Mouse (Mus musculus) bone marrow, adult 2 months (tissue): ENCODE measurements around the gene Gabrb1. TPM values are rescaled to one million over a fixed set of nuclear protein-coding genes. Genes with fewer than 3 reads are reported as not detected.
A peak's percentile ranks its signal among the peaks of the same experiment; 100 is the strongest.

Experiments used
- H3K27ac ChIP-seq: fragments of 200-500 bp; 2 replicates; pipeline ENCODE4 v1.5.1; 2012; ENCODE audit warnings: low read depth, mild to moderate bottlenecking, control low read depth, inconsistent platforms, low read length; ENCODE audit not compliant: control insufficient read depth, poor library complexity, insufficient read depth
- H3K4me1 ChIP-seq: fragments of 200-500 bp; 2 replicates; pipeline ENCODE4 v1.6.1; 2011; ENCODE audit warnings: low read length; ENCODE audit not compliant: control insufficient read depth, insufficient read depth
- H3K4me3 ChIP-seq: fragments of 200-500 bp; replicated peaks from 2 replicates; pipeline ENCODE3; 2011; ENCODE audit warnings: mild to moderate bottlenecking, low read depth, low read length, control low read depth; ENCODE audit not compliant: control insufficient read depth
- CTCF ChIP-seq: fragments of 200-500 bp; IDR thresholded peaks from 2 replicates; pipeline ENCODE4 v1.5.1; 2011; ENCODE audit warnings: low read length, control low read depth; ENCODE audit not compliant: control insufficient read depth, insufficient read depth
- POLR2A ChIP-seq: fragments of 200-500 bp; IDR thresholded peaks from 2 replicates; pipeline ENCODE4 v1.6.1; 2011; ENCODE audit warnings: low read depth, mild to moderate bottlenecking, control low read depth, low read length, borderline replicate concordance; ENCODE audit not compliant: control insufficient read depth
- WGBS: fragments of 180-500 bp; shearing (Covaris S2); methylation state at CpG from one replicate; pipeline ENCODE4 v1.1.7; 2018; 5-methylcytosine and 5-hydroxymethylcytosine counted together
- polyA plus RNA-seq: library from polyadenylated mRNA; stranded (reverse); fragments of >200 nt; gene quantifications from 2 replicates; pipeline ENCODE4 v1.2.4, GENCODE M21; 2011; ENCODE audit warnings: low replicate concordance; ENCODE audit not compliant: missing spikeins, insufficient read depth, insufficient read length

Gabrb1 gene
- polyA plus RNA-seq, 1 experiment: 0.10 TPM

DNA sequence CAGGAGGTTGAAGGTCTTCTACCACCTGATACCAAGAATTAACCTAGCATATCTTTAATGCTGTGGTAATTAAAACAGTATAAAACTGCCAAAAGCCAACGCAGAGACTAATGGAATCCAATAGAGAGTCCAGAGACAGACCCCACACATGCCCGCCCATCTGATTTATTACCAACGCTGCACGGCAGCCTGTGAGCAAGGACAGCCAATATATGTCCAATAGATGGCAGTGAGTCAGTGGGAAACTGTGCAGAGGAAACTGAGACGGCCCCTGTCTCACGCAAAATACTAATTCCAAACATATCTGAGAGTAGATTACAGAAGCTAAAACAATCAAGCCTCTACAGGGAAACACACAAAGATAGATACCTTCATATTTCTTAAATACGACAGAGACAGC, 506.5 kb downstream of the Gabrb1 start:
- Histone ChIP-seq H3K4me1 (peaks cover 8% of the 10 kb centered on the region), H3K27ac (no peak overlapping the region), H3K4me3 (no peak overlapping the region)
- WGBS: 76% methylated on average over 7 of the region's 7 CpGs
- TF ChIP-seq POLR2A (no peak), CTCF (no peak)

DNA sequence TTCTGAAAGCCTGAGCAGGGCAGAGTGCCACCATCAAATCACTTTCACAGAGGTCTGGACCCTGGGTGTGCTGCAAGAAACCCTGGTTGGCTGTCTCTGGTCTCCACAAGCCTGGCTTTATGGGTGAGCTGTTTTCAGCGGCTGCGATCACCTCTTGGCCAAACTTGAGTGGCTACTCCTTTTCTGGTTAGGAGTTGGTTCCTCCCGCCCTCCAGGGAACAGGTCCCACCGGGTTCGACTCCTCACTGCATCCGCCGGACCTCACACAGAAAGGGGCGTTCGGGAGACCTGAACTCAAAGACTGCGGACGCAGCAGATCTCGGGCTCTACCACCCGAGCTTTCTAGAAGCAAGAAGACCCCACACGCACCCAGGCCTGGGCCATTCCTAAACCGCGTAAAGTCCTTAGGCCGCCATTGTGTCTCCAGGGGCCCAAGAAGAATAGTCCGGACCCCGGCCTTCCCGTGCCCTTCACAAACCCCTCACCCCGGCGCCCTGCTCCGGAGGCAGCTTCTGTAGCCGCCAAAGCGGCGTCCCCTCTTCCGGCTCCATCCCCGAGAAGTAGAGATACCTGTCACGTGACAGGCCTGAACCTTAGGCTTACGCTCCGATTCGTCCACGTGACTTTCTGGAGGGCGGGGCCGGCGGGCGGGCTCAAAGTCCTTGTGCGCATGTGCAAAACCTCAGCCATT, 509.8 kb downstream of the Gabrb1 start, which contains the start of gene Commd8:
Gene Commd8 (minus strand): TSS at position 596 of the 691 bp plus-strand sequence.
- H3K4me3 ChIP-seq: peak within 1 kb of the TSS; percentile 77
- H3K27ac ChIP-seq: peak within 1 kb of the TSS; percentile 69
- peak; percentile 93 for TF ChIP-seq POLR2A
- no peak for TF ChIP-seq CTCF
- WGBS: under 1% methylated on average over 38 of the region's 38 CpGs
- peaks cover under 1% of the 10 kb centered on the region; the same call in 1 of the 2 replicates for H3K4me1 ChIP-seq

DNA sequence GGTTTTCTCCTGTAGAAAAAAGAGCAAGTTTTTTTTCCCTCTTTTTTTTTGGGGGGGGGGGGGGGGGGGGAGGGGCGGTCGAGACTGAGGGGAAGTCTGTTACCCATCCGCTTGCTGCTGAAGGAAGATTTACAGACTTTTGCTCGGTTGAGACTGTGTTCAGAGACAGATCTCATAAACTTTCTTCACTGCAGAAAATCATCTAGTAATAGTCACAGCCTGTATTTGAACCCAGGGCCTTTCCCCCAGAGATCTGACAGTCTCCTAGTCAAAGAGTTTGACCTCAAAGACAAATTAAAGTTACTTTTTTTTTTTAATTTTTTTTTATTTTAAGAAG, 510.3 kb downstream of the Gabrb1 start:
- H3K4me1 ChIP-seq: no peaks in the 10 kb centered on the region; the same call in 1 of the 2 replicates
- no peak overlapping the region for H3K4me3 ChIP-seq
- no peak for TF ChIP-seq CTCF
- no peak for TF ChIP-seq POLR2A
- 0% methylated on average over 4 of the region's 4 CpGs for WGBS
- H3K27ac ChIP-seq: no peak overlapping the region

DNA sequence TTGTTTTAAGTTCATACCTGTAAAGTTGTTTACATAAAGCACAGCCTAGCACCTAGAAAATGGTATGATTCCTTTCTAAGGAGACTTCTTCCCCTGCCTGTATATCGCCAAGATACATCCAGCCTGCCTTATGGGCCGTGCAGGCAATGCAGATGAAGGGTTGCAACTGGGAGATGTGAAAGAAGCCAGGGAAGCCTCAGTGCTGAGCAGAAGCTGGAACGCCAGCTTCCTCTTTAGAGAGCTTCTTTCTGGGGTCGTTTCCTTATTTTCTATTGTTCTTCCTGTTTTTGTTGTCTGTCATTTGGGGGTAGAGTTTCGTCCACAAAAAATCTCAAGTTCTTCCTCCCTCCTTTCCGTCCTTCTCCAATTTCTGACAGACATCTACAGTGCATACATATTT, 512.2 kb downstream of the Gabrb1 start:
- 14% methylated on average over 6 of the region's 6 CpGs for WGBS
- Histone ChIP-seq H3K4me3 (no peak overlapping the region), H3K27ac (no peak overlapping the region), H3K4me1 (no peaks in the 10 kb centered on the region; the same call in 1 of the 2 replicates)
- TF ChIP-seq CTCF (no peak), POLR2A (no peak)

DNA sequence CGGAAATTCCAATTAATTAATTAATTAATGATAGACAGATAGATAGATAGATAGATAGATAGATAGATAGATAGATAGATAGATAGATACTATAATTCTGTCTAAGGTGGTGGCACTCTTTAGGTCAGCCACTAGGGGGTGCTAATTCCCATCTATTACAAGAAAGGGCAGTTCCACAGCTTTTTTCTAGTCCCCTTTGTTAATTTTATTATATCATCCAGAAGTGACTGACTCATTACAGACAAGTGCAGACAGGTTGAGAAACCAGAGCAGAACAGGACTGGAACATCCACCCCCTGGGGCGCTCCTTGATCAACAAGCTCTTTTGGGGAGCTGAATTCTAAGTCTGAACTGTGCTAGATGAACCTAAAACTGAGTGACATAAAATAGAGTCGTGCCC, 514.8 kb downstream of the Gabrb1 start:
- H3K4me1 ChIP-seq: no peaks in the 10 kb centered on the region
- no peak for TF ChIP-seq CTCF
- no peak for TF ChIP-seq POLR2A
- WGBS: 39% methylated on average over 3 of the region's 3 CpGs
- H3K27ac ChIP-seq: no peak overlapping the region
- no peak overlapping the region for H3K4me3 ChIP-seq

DNA sequence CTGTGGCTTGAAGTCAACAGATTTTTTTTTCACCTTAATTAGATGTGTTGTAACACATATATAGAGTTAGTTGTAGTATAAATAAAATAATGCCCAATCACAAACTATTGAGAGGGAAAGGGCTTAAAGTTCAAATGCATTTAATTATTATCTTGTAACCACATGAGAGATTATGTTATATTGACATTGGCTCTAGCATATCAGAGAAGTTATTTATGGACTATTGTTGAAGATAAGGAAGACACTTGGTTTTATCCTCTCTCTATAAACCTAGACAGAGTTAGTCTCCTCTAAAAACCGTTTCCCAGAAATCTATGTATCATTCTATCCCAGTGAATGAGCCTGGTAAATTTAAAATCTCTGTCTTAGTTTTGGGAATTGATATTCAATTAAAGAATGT, 515.6 kb downstream of the Gabrb1 start:
- H3K4me3 ChIP-seq: no peak overlapping the region
- H3K27ac ChIP-seq: no peak overlapping the region
- no peaks in the 10 kb centered on the region for H3K4me1 ChIP-seq
- 64% methylated on average over 1 of the region's 1 CpGs for WGBS
- no peak for TF ChIP-seq CTCF
- no peak for TF ChIP-seq POLR2A

DNA sequence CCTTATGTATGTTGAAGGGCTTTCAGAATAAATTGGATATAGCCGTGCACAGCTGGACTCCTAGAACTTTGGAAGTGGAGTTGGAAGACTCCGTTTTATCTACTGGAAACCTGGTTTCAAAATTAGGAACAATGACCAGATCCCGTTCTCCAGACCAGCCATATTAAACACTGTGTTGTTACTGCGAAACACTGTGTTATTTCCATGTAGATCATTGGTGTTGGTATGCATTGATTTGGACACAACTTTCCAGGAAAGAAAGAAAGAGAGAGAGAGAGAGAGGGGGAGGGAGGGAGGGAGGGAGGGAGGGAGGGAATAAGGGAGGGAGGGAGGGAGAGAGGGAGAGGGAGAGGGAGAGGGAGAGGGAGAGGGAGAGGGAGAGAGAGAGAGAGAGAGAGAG, 517.1 kb downstream of the Gabrb1 start:
- TF ChIP-seq CTCF (no peak), POLR2A (no peak)
- Histone ChIP-seq H3K4me1 (no peaks in the 10 kb centered on the region), H3K4me3 (no peak overlapping the region), H3K27ac (no peak overlapping the region)
- WGBS: 79% methylated on average over 4 of the region's 4 CpGs

DNA sequence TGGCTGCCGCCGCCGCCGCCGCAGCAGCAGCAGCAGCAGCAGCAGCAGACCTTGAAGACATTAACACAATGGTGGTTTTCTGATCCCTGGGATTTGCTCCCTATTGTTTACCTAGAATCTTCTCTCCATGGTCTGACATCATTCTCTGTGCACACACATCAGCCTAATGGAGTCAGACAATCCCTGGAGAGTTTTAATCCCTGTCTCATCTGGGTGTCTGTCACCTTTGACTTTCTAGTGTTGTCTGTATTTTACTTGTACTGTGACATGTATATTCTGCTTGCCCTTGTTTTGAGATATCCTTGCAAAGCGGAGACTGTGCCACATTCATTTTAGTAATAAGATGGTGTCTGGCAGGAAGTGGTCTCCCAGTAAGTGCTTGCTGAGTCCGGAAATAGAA, 517.6 kb downstream of the Gabrb1 start:
- no peak overlapping the region for H3K27ac ChIP-seq
- 83% methylated on average over 7 of the region's 7 CpGs for WGBS
- no peaks in the 10 kb centered on the region for H3K4me1 ChIP-seq
- H3K4me3 ChIP-seq: no peak overlapping the region
- TF ChIP-seq POLR2A (no peak), CTCF (no peak)

DNA sequence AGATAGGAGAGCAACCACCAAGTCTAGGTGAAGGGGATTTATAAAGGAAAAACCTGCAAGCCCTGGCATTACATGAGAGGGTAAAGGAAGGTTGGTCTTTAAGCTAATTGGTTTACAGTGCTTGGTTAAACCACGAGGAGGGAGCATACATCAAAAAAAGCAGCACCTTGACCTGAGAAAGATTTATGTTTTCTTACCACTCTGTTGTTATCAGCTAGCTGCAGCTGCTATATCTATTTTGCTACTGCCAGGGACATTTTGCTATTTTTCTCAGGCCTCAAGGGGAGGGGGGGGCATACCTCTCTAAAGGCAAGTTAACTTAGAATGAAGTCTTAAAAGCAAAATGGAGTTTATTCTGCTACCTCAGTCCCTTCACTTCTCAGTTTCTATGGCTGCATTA, 523.3 kb downstream of the Gabrb1 start:
- Histone ChIP-seq H3K4me1 (peaks cover 10% of the 10 kb centered on the region), H3K4me3 (no peak overlapping the region), H3K27ac (no peak overlapping the region)
- 15% methylated on average over 1 of the region's 1 CpGs for WGBS
- no peak for TF ChIP-seq CTCF
- TF ChIP-seq POLR2A: no peak
